Mouse (Mus musculus): ENCODE data around the gene Morc3.

Gene Morc3

GRCm38 (mm10) chr16:93884086-93884721 is 52.3 kb downstream of the Morc3 start:
- DNase-seq = no peak

GRCm38 (mm10) chr16:93884722-93885113 is 52.8 kb downstream of the Morc3 start:
- no peak for DNase-seq

DNA sequence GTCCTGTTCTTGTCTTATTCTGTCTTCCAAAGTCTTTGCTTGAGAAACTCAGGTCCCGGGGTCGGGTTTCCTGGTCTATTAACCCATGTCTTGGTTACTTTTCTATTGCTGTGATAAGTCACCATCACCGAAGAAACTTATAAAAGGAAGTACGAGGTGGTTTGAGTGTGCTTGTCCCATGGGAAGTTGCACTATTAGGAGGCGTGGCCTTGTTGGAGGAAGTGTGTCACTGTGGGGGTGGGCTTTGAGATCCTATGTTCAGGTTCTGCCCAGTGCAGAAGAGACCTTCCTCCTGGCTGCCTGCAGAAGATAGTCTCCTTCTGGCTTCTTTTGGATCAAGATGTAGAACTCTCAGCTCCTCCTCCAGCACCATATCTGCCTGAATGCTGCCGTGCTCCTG is 56.6 kb downstream of the Morc3 start:
- no peak for DNase-seq

- DNase-seq = no peak
These were observed 59.2 kb downstream of the Morc3 start for GRCm38 (mm10) chr16:93890948-93891604.

GRCm38 (mm10) chr16:93893285-93893684 is 61.4 kb downstream of the Morc3 start:
- DNase-seq = no peak

- DNase-seq = no peak
These were observed 71.1 kb downstream of the Morc3 start for GRCm38 (mm10) chr16:93903027-93903426.

GRCm38 (mm10) chr16:93906156-93907014 is 74.5 kb downstream of the Morc3 start:
- peak; percentile 77 for DNase-seq

DNA sequence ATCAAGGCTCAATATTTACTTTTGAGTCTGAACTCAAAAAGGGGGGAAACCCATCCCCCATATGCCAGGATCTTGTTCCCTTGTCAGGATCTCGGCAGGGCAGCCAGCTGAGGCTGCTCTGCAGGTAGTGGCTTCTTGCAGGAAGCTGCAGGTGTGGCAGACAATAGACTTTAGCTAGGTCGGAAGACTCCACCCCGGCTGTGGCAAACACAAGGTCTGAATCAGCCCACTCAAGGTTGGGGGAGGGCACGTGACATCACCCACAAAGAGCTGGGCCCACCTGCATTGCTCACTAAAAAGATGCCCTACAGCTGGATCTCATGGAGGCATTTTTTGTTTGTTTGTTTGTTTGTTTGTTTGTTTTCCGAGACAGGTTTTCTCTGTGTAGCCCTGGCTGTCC is 75.8 kb downstream of the Morc3 start:
- no peak for DNase-seq

DNA sequence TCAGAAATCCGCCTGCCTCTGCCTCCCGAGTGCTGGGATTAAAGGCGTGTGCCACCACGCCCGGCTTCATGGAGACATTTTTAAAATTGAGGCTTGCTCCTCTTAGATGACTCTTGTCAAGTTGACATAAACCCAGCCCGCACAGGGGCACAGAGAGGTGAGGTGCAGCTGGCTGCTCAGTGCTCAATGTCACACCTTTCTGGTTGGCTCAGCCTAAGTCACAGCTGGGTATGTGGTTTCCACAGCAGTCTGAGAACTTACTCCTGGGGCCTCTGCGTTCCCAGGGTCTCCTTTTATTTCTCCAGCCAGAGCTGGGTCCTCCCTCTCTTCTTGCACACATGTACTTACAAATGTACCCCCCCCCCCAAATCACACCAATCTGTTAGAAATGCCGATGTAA is 76.3 kb downstream of the Morc3 start:
- no peak for DNase-seq

DNA sequence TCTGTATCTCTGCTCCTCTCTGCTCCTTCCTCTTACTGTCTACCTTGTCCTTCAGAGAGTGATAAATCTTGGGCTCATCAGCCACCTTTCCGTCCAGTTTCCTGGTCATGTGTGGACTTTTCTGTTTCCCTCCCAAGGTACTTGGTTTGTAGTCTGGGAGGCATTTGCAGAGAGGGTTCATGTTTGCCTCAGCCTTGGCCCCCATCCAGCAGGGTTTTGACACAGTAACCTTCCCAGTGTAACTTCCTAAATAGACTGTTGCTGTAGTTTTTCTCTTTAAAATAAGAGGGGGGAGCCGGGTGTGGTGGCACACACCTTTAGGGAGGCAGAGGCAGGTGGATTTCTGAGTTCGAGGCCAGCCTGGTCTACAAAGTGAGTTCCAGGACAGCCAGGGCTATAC is 78.0 kb downstream of the Morc3 start:
- DNase-seq = peak; percentile 8

- DNase-seq = no peak
These were observed 79.1 kb downstream of the Morc3 start for GRCm38 (mm10) chr16:93910735-93911665.

- DNase-seq = no peak
These were observed 80.2 kb downstream of the Morc3 start for GRCm38 (mm10) chr16:93912158-93912557.

DNA sequence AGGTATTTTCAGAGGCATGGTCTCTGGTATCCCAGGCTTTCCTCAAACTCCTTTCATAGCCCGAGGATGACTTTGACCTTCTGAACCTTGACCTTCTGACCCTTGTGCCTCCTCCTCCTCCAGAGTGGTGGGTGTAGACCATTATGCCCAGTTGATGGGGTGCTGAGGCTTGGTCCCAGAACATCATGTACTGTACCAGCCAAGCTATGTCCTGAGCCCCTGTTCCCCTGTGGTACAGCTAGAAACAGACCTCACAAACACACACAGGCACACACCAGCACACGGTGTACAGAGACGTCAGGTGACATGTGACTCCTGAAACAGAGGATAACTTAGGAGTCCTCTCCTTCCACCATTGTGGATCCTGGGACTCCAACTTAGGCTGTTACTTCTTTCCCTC is 80.9 kb downstream of the Morc3 start:
- no peak for DNase-seq

DNA sequence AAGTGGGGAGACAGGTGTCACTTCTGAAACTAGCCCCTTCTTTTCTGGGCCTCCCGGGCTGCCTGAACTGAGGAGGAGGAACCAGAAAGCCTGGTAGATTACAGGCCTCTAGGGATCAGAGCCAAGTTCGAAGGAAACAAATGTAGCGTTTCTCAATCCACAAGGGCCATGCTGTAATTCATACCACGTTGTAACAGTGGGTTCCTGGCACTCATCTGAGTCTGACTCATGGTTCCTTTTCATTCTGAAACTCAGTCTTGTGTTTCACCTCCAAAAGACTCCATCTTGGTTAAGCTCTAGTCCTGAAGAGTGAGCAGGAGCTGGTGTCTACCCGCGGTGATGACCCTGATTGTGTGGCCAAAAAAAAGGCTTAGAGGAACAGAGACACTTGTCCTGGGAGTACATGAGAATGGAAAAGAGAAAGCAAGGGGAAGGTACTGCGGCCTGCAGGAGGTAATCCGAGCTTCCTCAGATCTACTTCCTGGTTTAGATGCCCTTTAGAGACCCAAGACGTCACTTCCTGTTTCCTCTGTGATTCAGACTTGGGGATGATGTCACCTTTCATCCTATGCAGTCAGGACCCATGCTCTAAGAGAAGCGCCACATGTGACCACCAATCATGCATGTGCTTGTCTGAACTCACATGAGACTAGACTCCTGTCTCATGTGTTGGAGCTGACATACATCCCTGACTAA is 82.1 kb downstream of the Morc3 start:
- DNase-seq = peak; percentile 35

DNA sequence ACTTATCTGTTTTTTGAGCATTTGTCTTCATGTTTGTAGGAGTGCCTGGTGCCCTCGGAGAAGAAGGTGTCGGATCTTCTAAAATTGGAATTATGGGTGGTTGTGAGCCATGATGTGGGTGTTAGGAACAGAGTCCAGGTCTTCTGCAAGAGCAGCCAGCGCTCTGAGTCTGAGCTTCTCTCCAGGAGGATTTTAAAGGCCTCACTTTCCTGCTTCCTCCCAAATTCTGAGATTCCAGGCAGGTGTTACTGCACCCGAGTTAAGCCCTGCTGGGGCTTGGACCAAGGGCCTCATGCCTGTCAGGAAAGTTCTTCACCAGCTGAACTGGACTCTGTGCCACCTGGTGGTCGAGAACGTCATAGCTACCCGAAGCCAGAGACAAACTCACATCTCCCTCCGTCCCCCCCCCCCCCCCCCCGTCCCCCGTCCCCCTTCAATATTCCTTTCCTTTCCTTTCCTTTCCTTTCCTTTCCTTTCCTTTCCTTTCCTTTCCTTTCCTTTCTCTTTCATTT is 83.5 kb downstream of the Morc3 start:
- DNase-seq = peak; percentile 69

GRCm38 (mm10) chr16:93917712-93918678 is 86.1 kb downstream of the Morc3 start:
- peak; percentile 92 for DNase-seq

DNA sequence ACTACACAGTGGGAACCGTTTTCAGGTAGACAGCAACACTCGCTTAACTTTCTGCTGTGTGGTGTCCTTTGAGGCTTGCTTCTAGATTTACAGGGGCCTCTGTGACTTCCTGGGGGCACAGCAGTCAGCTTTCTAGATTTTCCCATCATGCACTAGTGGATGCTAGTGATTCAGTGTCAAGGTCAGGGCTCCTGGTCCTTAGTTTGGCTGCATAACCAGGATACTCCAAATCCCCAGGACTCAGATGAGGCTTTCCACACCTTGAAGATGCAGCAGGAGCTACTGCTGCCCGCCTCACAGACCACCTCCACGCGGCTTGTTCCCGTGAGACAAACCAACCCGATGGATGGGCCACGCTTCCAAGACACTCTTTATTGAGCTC is 86.7 kb downstream of the Morc3 start:
- no peak for DNase-seq

DNA sequence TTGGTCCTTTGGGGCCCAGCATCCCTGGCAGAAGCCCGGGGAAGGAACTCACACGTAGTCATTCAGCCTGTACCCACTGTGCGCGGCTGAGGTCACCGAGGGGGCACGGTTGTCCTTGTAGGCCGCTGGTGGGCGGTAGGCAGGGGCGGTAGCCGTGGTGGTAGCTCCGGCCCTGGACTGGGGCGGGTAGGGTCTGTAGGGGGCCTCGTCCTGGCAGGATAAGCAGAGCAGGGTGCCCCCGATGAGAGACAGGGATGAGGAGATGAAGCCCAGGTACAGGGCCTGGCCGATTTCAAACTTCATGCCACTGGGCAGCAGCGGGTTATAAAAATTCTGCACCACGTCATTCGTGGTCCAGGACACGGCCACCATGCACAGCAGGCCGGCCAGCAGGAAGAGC is 87.3 kb downstream of the Morc3 start:
- no peak for DNase-seq

DNA sequence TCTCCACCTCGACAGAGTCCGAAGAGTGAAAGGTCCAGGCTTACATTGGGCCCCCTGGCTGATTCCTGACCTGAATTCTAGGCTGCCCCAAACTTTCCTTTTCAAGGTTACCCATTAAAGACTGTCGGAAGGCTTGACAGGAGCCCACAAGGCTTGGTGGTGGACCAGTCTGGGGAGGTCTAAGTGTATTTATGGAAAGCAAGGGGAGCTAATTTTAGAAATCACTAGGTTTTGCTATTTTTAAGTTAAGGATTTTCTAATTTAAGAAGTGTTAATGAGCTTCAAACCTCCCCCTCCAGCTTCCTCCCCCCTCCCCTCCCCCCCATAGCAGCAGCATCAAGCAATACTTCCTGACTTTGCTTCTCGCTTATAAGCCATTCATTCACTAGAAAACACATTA is 88.8 kb downstream of the Morc3 start:
- no peak for DNase-seq

- DNase-seq = no peak
These were observed 91.0 kb downstream of the Morc3 start for GRCm38 (mm10) chr16:93922835-93923389.

All from lung, postnatal 14 days (tissue).